Mouse (Mus musculus) ZHBTc4 (cell line): ENCODE data around the gene Lifr.
A peak's percentile ranks its signal among the peaks of the same experiment; 100 is the strongest.

Experiments used
- DNase-seq: peaks from one replicate; pipeline ENCODE4 v3.0.0-alpha.2; 2011; ENCODE audit warnings: low read depth, low spot score

The Lifr gene

GRCm38 (mm10) chr15:7128627-7129126 lies 38.3 kb downstream of the Lifr start:
- DNase-seq = no peak

GRCm38 (mm10) chr15:7129127-7129943 lies 38.9 kb downstream of the Lifr start:
- peak; percentile 92 for DNase-seq

- no peak for DNase-seq
These were observed 39.5 kb downstream of the Lifr start for GRCm38 (mm10) chr15:7129944-7130287.

- no peak for DNase-seq
These were observed 40.3 kb downstream of the Lifr start for GRCm38 (mm10) chr15:7130691-7131225.

- peak; percentile 88 for DNase-seq
These were observed 42.3 kb downstream of the Lifr start for GRCm38 (mm10) chr15:7132741-7133140.

GRCm38 (mm10) chr15:7134454-7135052 lies 44.1 kb downstream of the Lifr start:
- peak; percentile 78 for DNase-seq

GRCm38 (mm10) chr15:7135982-7136562 lies 45.7 kb downstream of the Lifr start:
- DNase-seq = no peak

- no peak for DNase-seq
These were observed 46.5 kb downstream of the Lifr start for GRCm38 (mm10) chr15:7136912-7137311.

GRCm38 (mm10) chr15:7137607-7138006 lies 47.2 kb downstream of the Lifr start:
- no peak for DNase-seq

GRCm38 (mm10) chr15:7138471-7138870 lies 48.1 kb downstream of the Lifr start:
- DNase-seq = no peak

- peak; percentile 32 for DNase-seq
These were observed 49.9 kb downstream of the Lifr start for GRCm38 (mm10) chr15:7140322-7140721.

GRCm38 (mm10) chr15:7141246-7141645 lies 50.8 kb downstream of the Lifr start:
- DNase-seq = no peak

- DNase-seq = no peak
These were observed 53.3 kb downstream of the Lifr start for GRCm38 (mm10) chr15:7143689-7144170.

- DNase-seq = no peak
These were observed 54.1 kb downstream of the Lifr start for GRCm38 (mm10) chr15:7144542-7144941.

- DNase-seq = no peak
These were observed 54.5 kb downstream of the Lifr start for GRCm38 (mm10) chr15:7144942-7145341.

GRCm38 (mm10) chr15:7145555-7145954 lies 55.1 kb downstream of the Lifr start:
- no peak for DNase-seq

GRCm38 (mm10) chr15:7146529-7146928 lies 56.1 kb downstream of the Lifr start:
- no peak for DNase-seq

GRCm38 (mm10) chr15:7149796-7150195 lies 59.4 kb downstream of the Lifr start:
- DNase-seq = no peak

GRCm38 (mm10) chr15:7150591-7150990 lies 60.2 kb downstream of the Lifr start:
- DNase-seq = no peak

GRCm38 (mm10) chr15:7152116-7152760 lies 61.8 kb downstream of the Lifr start:
- no peak for DNase-seq

GRCm38 (mm10) chr15:7154010-7154736 lies 63.8 kb downstream of the Lifr start:
- no peak for DNase-seq
